Mouse (Mus musculus): Measurements from ENCODE around the gene Zscan2. TPM values are rescaled to one million over a fixed set of nuclear protein-coding genes. Genes with fewer than 3 reads are reported as not detected.

Zscan2 gene
- total RNA-seq, 4 experiments from 2014 or later: 4.7 to 8.1 (median 6.2) TPM

Other genes starting within 250 kb of the Zscan2 start
- gene Crtc3, start 172.0 kb upstream of the Zscan2 start, total RNA-seq (2022): 10 to 100 TPM; 10.7 to 12.1 (median 11.7) TPM
- 10 to 100 TPM; 28.6 to 38.3 (median 31.5) TPM for gene Iqgap1, start 34.9 kb upstream of the Zscan2 start, total RNA-seq (2022)
- gene Wdr73, start 40.3 kb downstream of the Zscan2 start, total RNA-seq (2022): 1 to 10 TPM; 4.6 to 7.6 (median 6.3) TPM
- gene Nmb, start 44.2 kb downstream of the Zscan2 start, total RNA-seq (2022): 10 to 100 TPM in 1 of 4 experiments, 1 to 10 TPM in 3; 5.1 to 11.7 (median 7.9) TPM
- gene Sec11a, start 86.9 kb downstream of the Zscan2 start, total RNA-seq (2022): 10 to 100 TPM; 35.3 to 41.0 (median 39.2) TPM
- 10 to 100 TPM; 13.5 to 18.1 (median 16.3) TPM for gene Zfp592, start 132.8 kb downstream of the Zscan2 start, total RNA-seq (2022)
- 100 to 1,000 TPM; 138 to 167 (median 145) TPM for gene Alpk3, start 196.7 kb downstream of the Zscan2 start, total RNA-seq (2022)

Measured in heart, adult 8-10 months (tissue).